Mouse (Mus musculus) spleen, adult 2 months (tissue): ENCODE measurements around the gene Rab29.

ENCODE experiments used
- CTCF ChIP-seq: fragments of 200-500 bp; IDR thresholded peaks from 2 replicates; pipeline ENCODE4 v1.5.1; 2011; ENCODE audit warnings: mild to moderate bottlenecking, inconsistent platforms; ENCODE audit not compliant: insufficient read depth, insufficient read length, insufficient replicate concordance; ENCODE audit errors: extremely low read depth
- POLR2A ChIP-seq: fragments of 200-500 bp; IDR thresholded peaks from 2 replicates; pipeline ENCODE4 v1.6.1; 2011; ENCODE audit warnings: low read depth, low read length, inconsistent platforms

DNA sequence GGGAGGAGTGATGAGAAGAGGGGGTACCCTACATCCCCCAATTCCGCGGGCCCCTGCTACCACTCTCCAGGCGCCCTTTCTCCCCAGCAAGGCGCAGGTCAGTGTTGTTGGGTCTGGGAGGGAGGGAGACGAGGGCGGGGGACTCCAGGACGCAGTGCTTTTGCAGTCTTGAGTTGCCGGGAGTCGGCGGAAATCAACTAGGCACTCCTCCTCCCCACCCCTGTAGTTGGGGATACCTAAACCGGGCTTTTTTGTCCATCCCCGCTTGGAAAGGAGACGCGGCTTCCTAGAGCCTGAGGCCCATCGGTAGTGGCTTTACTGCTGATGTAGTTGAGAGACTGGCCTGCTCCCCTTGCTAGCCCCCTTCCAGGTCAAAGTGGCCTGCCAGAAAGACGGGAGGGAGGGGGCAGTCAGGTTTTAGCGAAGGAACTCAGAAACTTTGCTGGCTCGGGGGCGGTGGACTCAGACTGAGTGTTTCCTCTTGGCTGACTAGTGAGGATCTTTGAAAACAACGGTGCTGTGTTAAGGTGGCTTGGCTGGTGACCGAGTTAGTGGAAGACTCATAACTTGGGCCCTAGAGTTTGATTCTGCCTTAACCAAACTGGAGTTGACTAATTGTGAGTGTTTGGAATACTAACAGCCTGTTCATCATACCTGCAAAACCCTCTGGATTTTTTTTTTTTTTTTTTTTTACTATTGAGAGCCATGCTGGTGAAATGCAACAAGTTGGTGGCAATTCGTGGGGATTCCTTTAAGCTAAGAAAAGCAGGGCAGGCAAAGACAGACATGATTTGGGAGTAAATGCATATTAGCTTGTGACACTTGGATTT is 38.5 kb upstream of the Rab29 start:
- TF ChIP-seq CTCF: no peak
- no peak for TF ChIP-seq POLR2A
